Mouse (Mus musculus): ENCODE measurements around the gene Tdrd12.

- TF ChIP-seq CTCF (IDR thresholded peaks at IDR 0.05; ENCODE audit: borderline replicate concordance, insufficient read depth, low read length) (no peak), POLR2A (IDR thresholded peaks at IDR 0.05; ENCODE audit: low read depth, low read length) (no peak)
Measured at GRCm38 (mm10) chr7:35497516-35497915, 40.0 kb downstream of the Tdrd12 start.
